Mouse (Mus musculus) kidney, adult 2 months (tissue): ENCODE measurements around the gene Klhdc8a. TPM values are rescaled to one million over a fixed set of nuclear protein-coding genes. Genes with fewer than 3 reads are reported as not detected.

Experiments used
- DNase-seq: peaks from one replicate; pipeline ENCODE4 v3.0.0; 2021
- H3K27ac ChIP-seq: fragments of 200-500 bp; 2 replicates; pipeline ENCODE4 v1.5.1; 2012; ENCODE audit warnings: low read depth, low read length, control low read depth, inconsistent platforms; ENCODE audit not compliant: insufficient read depth
- H3K27me3 ChIP-seq: fragments of 200-500 bp; replicated peaks from 2 replicates; pipeline ENCODE4 v1.6.1; 2012; ENCODE audit warnings: mild to moderate bottlenecking, moderate library complexity, low read length, inconsistent platforms; ENCODE audit not compliant: control insufficient read depth, insufficient read depth
- H3K36me3 ChIP-seq: fragments of 200-500 bp; 2 replicates; pipeline ENCODE4 v1.6.1; 2012; ENCODE audit warnings: mild to moderate bottlenecking, moderate library complexity, low read length, inconsistent platforms; ENCODE audit not compliant: control insufficient read depth, insufficient read depth
- H3K4me1 ChIP-seq: fragments of 200-500 bp; 2 replicates; pipeline ENCODE4 v1.6.1; 2011; ENCODE audit warnings: low read length; ENCODE audit not compliant: control insufficient read depth, insufficient read depth
- H3K4me3 ChIP-seq: fragments of 200-500 bp; 2 replicates; pipeline ENCODE4 v1.5.1; 2011; ENCODE audit warnings: mild to moderate bottlenecking, low read depth, low read length, control low read depth; ENCODE audit not compliant: insufficient read depth
- CTCF ChIP-seq: fragments of 200-500 bp; conservative IDR thresholded peaks from 2 replicates; pipeline ENCODE4 v1.5.1; 2011; ENCODE audit warnings: low read depth, mild to moderate bottlenecking, control low read depth, low read length, moderate library complexity, mixed read lengths; ENCODE audit not compliant: insufficient read depth, insufficient read length
- POLR2A ChIP-seq: fragments of 200-500 bp; IDR thresholded peaks from one replicate; pipeline ENCODE4 v1.6.1; 2011; ENCODE audit warnings: low read depth, low read length, control low read depth
- WGBS: fragments of 180-500 bp; shearing (Covaris S2); methylation state at CpG from one replicate; pipeline ENCODE4 v1.1.7; 2018; 5-methylcytosine and 5-hydroxymethylcytosine counted together
- polyA plus RNA-seq: library from polyadenylated mRNA; depleted of rRNA; stranded (reverse); fragments of >200 nt; gene quantifications from 2 replicates; pipeline ENCODE4 v1.2.3, GENCODE M21; 2012

Klhdc8a gene
- polyA plus RNA-seq, 1 experiment, result 15.7 TPM

- H3K4me1 ChIP-seq, result no peaks in the 10 kb centered on the region
- no peak for DNase-seq
- no peaks in the 10 kb centered on the region for H3K36me3 ChIP-seq
- H3K27me3 ChIP-seq, result no peaks in the 10 kb centered on the region
- H3K4me3 ChIP-seq, result no peak overlapping the region
- TF ChIP-seq CTCF (no peak), POLR2A (no peak)
- 45% methylated on average over 8 of the region's 8 CpGs for WGBS
- no peak overlapping the region for H3K27ac ChIP-seq
Measured at GRCm38 (mm10) chr1:132281523-132282176, 16.8 kb upstream of the Klhdc8a start.

GRCm38 (mm10) chr1:132282177-132282536, 16.3 kb upstream of the Klhdc8a start:
- Histone ChIP-seq H3K4me3 (no peak overlapping the region), H3K4me1 (no peaks in the 10 kb centered on the region), H3K36me3 (no peaks in the 10 kb centered on the region), H3K27me3 (no peaks in the 10 kb centered on the region), H3K27ac (no peak overlapping the region)
- no peak for DNase-seq
- 93% methylated on average over 2 of the region's 2 CpGs for WGBS
- TF ChIP-seq CTCF, result no peak
- no peak for TF ChIP-seq POLR2A

GRCm38 (mm10) chr1:132283018-132283417, 15.4 kb upstream of the Klhdc8a start:
- H3K36me3 ChIP-seq, result no peaks in the 10 kb centered on the region
- 87% methylated on average over 13 of the region's 13 CpGs for WGBS
- H3K4me1 ChIP-seq, result peaks cover 4% of the 10 kb centered on the region; the same call in 1 of the 2 replicates
- H3K27ac ChIP-seq, result no peak overlapping the region
- no peak for DNase-seq
- TF ChIP-seq CTCF, result no peak
- no peak for TF ChIP-seq POLR2A
- H3K27me3 ChIP-seq, result no peaks in the 10 kb centered on the region
- no peak overlapping the region for H3K4me3 ChIP-seq

DNA sequence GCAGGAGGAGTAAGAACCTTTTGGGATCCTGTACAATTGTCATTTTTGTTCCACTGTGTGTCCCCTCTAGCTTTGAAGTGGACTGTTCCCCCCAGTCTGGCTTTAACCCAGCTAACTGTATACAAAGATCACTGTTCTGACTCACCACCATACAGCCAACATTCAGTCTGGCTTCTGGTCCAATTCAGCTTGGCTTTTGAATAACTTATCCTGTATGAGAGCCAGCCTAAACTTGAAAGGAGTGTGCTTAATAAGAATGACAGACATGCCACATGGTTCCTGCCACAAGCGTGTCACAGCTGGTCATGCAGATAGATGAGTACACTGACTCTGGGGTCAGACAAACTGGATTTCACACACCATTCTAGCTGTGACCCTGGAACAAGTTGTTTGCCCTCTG, 11.7 kb upstream of the Klhdc8a start:
- no peak overlapping the region for H3K4me3 ChIP-seq
- 56% methylated on average over 1 of the region's 1 CpGs for WGBS
- H3K36me3 ChIP-seq, result no peaks in the 10 kb centered on the region
- H3K27me3 ChIP-seq, result no peaks in the 10 kb centered on the region
- TF ChIP-seq CTCF, result no peak
- no peak for TF ChIP-seq POLR2A
- DNase-seq, result no peak
- H3K27ac ChIP-seq, result no peak overlapping the region
- H3K4me1 ChIP-seq, result peaks cover 11% of the 10 kb centered on the region; the same call in 1 of the 2 replicates

DNA sequence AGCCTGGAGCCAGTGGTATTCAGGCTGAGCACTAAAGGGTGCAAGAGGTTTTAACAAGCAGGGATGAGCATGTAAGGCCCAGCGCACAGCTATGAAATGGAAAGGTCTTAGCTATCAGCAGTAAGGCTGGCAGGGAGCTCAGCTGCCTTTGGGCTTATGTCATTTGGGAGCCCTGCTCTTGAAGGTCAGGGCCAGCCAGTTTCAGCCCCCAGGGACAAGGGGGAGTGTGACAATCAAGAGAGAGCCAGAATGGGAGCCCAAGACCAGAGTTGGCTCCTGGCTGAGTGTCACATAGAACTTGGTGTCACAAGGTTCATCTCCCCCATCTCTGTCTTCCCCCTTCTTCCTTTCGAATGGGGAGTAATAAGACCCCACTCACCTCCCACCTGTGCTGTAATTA, 11.0 kb upstream of the Klhdc8a start:
- TF ChIP-seq CTCF (no peak), POLR2A (no peak)
- WGBS, result 66% methylated on average over 2 of the region's 2 CpGs
- Histone ChIP-seq H3K4me3 (no peak overlapping the region), H3K27me3 (no peaks in the 10 kb centered on the region), H3K36me3 (no peaks in the 10 kb centered on the region), H3K27ac (0 out of 2 replicates have a peak overlapping the region, but pooled peaks have one; percentile 25), H3K4me1 (peaks cover 17% of the 10 kb centered on the region)
- no peak for DNase-seq

- 32% methylated on average over 11 of the region's 11 CpGs for WGBS
- Histone ChIP-seq H3K36me3 (no peaks in the 10 kb centered on the region), H3K27ac (no peak overlapping the region), H3K4me3 (no peak overlapping the region), H3K27me3 (no peaks in the 10 kb centered on the region), H3K4me1 (peaks cover 22% of the 10 kb centered on the region)
- TF ChIP-seq CTCF (no peak), POLR2A (no peak)
- DNase-seq, result peak; percentile 43
Measured at GRCm38 (mm10) chr1:132287991-132288451, 10.4 kb upstream of the Klhdc8a start.

DNA sequence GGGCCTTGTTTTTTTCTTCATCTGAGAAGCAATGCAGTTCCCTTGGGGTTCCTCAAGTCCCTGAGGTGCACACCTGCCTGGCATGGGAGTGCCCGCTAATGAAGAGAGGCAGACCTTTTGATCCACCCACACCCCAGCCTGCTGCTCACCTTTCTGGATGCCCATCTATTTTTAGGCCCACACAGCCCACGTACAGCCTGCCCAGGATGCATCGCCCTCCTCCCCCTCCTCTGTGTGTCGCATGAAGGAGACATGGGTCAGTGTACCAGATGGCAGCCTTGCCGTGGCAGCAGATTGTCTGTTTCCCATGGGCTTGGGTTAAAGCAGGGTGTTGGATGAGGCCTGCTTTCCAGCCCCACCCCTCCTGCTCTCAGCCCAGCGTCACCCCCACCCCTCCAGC, 8.5 kb upstream of the Klhdc8a start:
- 89% methylated on average over 6 of the region's 6 CpGs for WGBS
- H3K4me3 ChIP-seq, result no peak overlapping the region
- TF ChIP-seq POLR2A, result no peak
- no peak for TF ChIP-seq CTCF
- H3K36me3 ChIP-seq, result no peaks in the 10 kb centered on the region
- DNase-seq, result no peak
- H3K4me1 ChIP-seq, result peaks cover 24% of the 10 kb centered on the region
- no peaks in the 10 kb centered on the region for H3K27me3 ChIP-seq
- H3K27ac ChIP-seq, result no peak overlapping the region
